Mouse (Mus musculus): ENCODE data around the gene Tmem87a.

Tmem87a gene

GRCm38 (mm10) chr2:120403986-120404822, at the start of gene Tmem87a:
Gene Tmem87a (minus strand): TSS chr2:120404113.
- in situ Hi-C loops (cut with MboI; ENCODE audit: low pct_unique_long_range_greater_than_20kb in 1 of 2, low sequenced_read_pairs in 2 of 2, unreplicated experiment in 1 of 2): no loop called here

GRCm38 (mm10) chr2:120452600-120452999, 48.7 kb upstream of the Tmem87a start:
- in situ Hi-C loops (cut with MboI; ENCODE audit: low pct_unique_long_range_greater_than_20kb in 1 of 2, low sequenced_read_pairs in 2 of 2, unreplicated experiment in 1 of 2): no loop called here

GRCm38 (mm10) chr2:120450724-120451123, 46.8 kb upstream of the Tmem87a start:
- in situ Hi-C loops (cut with MboI; ENCODE audit: low pct_unique_long_range_greater_than_20kb in 1 of 2, low sequenced_read_pairs in 2 of 2, unreplicated experiment in 1 of 2): no loop called here

GRCm38 (mm10) chr2:120447306-120447705, 43.4 kb upstream of the Tmem87a start:
- in situ Hi-C loops (cut with MboI; ENCODE audit: low pct_unique_long_range_greater_than_20kb in 1 of 2, low sequenced_read_pairs in 2 of 2, unreplicated experiment in 1 of 2): no loop called here

GRCm38 (mm10) chr2:120446373-120446772, 42.5 kb upstream of the Tmem87a start:
- in situ Hi-C loops (cut with MboI; ENCODE audit: low pct_unique_long_range_greater_than_20kb in 1 of 2, low sequenced_read_pairs in 2 of 2, unreplicated experiment in 1 of 2): no loop called here

GRCm38 (mm10) chr2:120444486-120444885, 40.6 kb upstream of the Tmem87a start:
- in situ Hi-C loops (cut with MboI; ENCODE audit: low pct_unique_long_range_greater_than_20kb in 1 of 2, low sequenced_read_pairs in 2 of 2, unreplicated experiment in 1 of 2): no loop called here

GRCm38 (mm10) chr2:120424386-120424785, 20.5 kb upstream of the Tmem87a start:
- in situ Hi-C loops (cut with MboI; ENCODE audit: low pct_unique_long_range_greater_than_20kb in 1 of 2, low sequenced_read_pairs in 2 of 2, unreplicated experiment in 1 of 2): no loop called here

- in situ Hi-C loops (cut with MboI; ENCODE audit: low pct_unique_long_range_greater_than_20kb in 1 of 2, low sequenced_read_pairs in 2 of 2, unreplicated experiment in 1 of 2): no loop called here
These were observed 11.0 kb upstream of the Tmem87a start for GRCm38 (mm10) chr2:120414738-120415414.

GRCm38 (mm10) chr2:120414113-120414512, 10.2 kb upstream of the Tmem87a start:
- in situ Hi-C loops (cut with MboI; ENCODE audit: low pct_unique_long_range_greater_than_20kb in 1 of 2, low sequenced_read_pairs in 2 of 2, unreplicated experiment in 1 of 2): no loop called here

- in situ Hi-C loops (cut with MboI; ENCODE audit: low pct_unique_long_range_greater_than_20kb in 1 of 2, low sequenced_read_pairs in 2 of 2, unreplicated experiment in 1 of 2): no loop called here
These were observed 7.2 kb upstream of the Tmem87a start for GRCm38 (mm10) chr2:120411096-120411628.

- in situ Hi-C loops (cut with MboI; ENCODE audit: low pct_unique_long_range_greater_than_20kb in 1 of 2, low sequenced_read_pairs in 2 of 2, unreplicated experiment in 1 of 2): no loop called here
These were observed 1.2 kb upstream of the Tmem87a start for GRCm38 (mm10) chr2:120404823-120405765.

GRCm38 (mm10) chr2:120403653-120403985, 294 bp downstream of the Tmem87a start, which contains the start of gene Ganc:
Gene Ganc (plus strand): TSS chr2:120403896.
- in situ Hi-C loops (cut with MboI; ENCODE audit: low pct_unique_long_range_greater_than_20kb in 1 of 2, low sequenced_read_pairs in 2 of 2, unreplicated experiment in 1 of 2): no loop called here

- in situ Hi-C loops (cut with MboI; ENCODE audit: low pct_unique_long_range_greater_than_20kb in 1 of 2, low sequenced_read_pairs in 2 of 2, unreplicated experiment in 1 of 2): no loop called here
These were observed 1.1 kb downstream of the Tmem87a start for GRCm38 (mm10) chr2:120402813-120403212.

- in situ Hi-C loops (cut with MboI; ENCODE audit: low pct_unique_long_range_greater_than_20kb in 1 of 2, low sequenced_read_pairs in 2 of 2, unreplicated experiment in 1 of 2): no loop called here
These were observed 6.0 kb downstream of the Tmem87a start for GRCm38 (mm10) chr2:120397951-120398350.

- in situ Hi-C loops (cut with MboI; ENCODE audit: low pct_unique_long_range_greater_than_20kb in 1 of 2, low sequenced_read_pairs in 2 of 2, unreplicated experiment in 1 of 2): no loop called here
These were observed 11.5 kb downstream of the Tmem87a start for GRCm38 (mm10) chr2:120392406-120392805.

GRCm38 (mm10) chr2:120390934-120391333, 13.0 kb downstream of the Tmem87a start:
- in situ Hi-C loops (cut with MboI; ENCODE audit: low pct_unique_long_range_greater_than_20kb in 1 of 2, low sequenced_read_pairs in 2 of 2, unreplicated experiment in 1 of 2): no loop called here

GRCm38 (mm10) chr2:120389376-120389775, 14.5 kb downstream of the Tmem87a start:
- in situ Hi-C loops (cut with MboI; ENCODE audit: low pct_unique_long_range_greater_than_20kb in 1 of 2, low sequenced_read_pairs in 2 of 2, unreplicated experiment in 1 of 2): no loop called here

- in situ Hi-C loops (cut with MboI; ENCODE audit: low pct_unique_long_range_greater_than_20kb in 1 of 2, low sequenced_read_pairs in 2 of 2, unreplicated experiment in 1 of 2): no loop called here
These were observed 16.6 kb downstream of the Tmem87a start for GRCm38 (mm10) chr2:120387291-120387690.

- in situ Hi-C loops (cut with MboI; ENCODE audit: low pct_unique_long_range_greater_than_20kb in 1 of 2, low sequenced_read_pairs in 2 of 2, unreplicated experiment in 1 of 2): no loop called here
These were observed 17.6 kb downstream of the Tmem87a start for GRCm38 (mm10) chr2:120386264-120386663.

All from mouse embryonic stem cell (cell line).